Mouse (Mus musculus) layer of hippocampus, postnatal 10 days (tissue): ENCODE measurements around the gene Tctex1d1. TPM values are rescaled to one million over a fixed set of nuclear protein-coding genes. Genes with fewer than 3 reads are reported as not detected.
A peak's percentile ranks its signal among the peaks of the same experiment; 100 is the strongest.

Experiments used
- DNase-seq, 2 experiments: peaks; one replicate each; pipeline ENCODE4 v3.0.0; 2021; ENCODE audit warnings: low spot score in 2 of 2
- total RNA-seq, 2 experiments: library from RNA; stranded (reverse); gene quantifications; 2 replicates each; pipeline ENCODE4 v1.2.3; 2021

Tctex1d1 gene
- total RNA-seq, 2 experiments from 2014 or later, result 1.1 to 1.3 TPM

DNA sequence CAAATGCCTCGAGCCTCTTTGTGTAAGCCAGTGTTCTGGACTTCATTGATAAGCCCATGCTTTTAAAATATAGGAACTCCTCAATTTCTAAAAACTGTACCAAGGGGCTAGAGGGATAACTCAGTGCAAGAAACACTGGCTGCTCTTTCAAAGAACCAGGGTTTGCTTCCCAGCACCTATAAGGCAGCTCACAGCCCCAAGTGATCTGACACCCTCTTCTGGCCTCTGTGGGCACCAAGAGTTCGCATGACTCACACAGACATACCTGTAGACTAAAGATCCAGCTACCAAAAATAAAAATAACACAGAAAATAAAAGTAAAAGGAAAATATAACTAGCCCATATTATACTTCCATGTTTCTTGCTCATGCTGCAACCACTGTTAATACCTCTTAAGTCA, 9.3 kb downstream of the Tctex1d1 start:
- DNase-seq, result no peak

DNA sequence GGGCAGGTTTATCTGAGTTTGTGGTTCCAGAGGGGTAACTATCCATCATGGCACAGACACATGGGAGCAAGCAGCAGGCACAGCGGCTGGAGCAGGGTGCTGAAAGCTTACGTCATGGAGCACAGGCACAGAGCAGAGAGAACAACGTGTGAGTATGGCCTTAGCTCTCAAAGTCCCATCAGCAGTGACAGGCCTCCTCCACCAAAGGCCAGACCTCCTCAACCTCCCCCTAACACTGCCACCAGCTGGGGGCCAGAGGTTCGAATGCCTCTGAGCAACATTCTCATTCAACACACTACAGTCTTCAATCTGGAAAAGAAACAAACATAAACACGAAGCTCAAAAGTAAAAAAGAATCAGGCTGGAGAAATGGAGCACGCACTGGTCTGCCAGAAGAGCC, 10.1 kb downstream of the Tctex1d1 start:
- no peak for DNase-seq

DNA sequence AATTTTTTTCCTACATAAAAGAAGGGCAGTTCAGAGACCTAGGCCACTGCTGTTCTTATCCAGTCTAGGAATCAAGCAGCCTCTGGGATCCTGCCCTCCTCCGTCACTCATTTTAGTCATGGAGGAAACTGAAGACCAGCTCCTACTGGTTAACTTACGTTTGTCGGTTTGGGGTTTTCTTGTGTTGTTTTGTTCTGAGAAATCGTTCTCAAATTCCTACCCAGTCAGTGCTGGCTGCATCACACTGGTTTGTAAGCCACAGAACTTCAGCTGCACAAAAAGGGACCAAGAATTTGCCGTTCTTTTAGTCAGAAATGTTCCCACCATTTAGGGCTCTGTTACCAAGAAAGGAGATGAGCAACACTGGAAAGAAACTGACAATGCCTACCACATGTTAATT, 11.0 kb downstream of the Tctex1d1 start:
- no peak for DNase-seq

DNA sequence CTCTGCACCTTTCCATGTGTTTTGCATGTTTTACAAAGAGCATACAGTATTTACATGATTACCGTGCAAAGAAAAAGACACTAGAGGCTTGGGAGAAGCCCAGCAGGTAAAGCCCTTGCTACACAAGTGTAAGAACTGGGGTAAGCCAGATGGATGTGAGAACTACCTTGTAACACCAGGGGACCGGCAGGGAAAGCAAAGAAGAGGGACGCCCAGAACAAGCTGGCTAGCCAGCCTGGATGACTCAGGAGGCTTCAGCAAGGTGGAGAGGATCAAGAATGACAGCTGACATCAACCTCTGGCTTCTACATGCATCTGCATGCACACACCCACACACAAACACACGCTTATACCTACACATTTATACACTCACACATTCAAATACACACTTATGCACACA, 11.6 kb downstream of the Tctex1d1 start:
- DNase-seq, result no peak

DNA sequence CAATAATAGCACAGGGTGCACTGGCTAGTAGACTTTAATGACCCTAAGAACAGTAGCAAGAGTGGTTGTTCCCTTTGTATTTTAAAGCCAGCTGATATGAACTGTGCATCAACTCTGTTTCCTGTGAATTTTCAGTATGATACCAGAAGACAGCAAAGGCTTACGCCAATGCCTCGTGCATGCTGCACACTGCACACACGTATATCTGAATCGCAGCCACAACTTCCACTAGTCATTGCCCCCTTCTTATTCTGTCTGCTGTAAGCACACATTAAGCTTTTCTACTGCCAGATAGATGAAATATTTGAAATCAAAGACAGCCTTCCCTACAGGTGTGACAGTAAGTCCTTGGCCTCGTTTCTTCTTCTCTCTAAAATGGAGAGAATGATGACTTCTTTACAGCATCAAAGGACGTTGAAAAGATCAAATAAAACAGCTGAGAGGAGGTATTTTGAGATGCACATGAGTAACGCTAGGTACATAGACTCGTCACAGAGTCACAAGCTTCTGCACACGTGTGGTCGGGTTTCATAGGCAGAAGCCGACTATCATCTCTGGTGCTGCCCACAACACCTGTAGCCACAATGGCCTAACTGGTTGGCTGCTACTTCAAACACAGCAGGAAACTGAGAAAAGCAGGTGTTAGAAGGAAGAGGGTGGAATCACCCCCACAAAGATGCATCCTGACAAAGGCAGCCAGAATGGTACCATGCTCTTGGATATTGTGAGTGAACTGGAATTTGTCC, 12.4 kb downstream of the Tctex1d1 start:
- DNase-seq, result no peak

DNA sequence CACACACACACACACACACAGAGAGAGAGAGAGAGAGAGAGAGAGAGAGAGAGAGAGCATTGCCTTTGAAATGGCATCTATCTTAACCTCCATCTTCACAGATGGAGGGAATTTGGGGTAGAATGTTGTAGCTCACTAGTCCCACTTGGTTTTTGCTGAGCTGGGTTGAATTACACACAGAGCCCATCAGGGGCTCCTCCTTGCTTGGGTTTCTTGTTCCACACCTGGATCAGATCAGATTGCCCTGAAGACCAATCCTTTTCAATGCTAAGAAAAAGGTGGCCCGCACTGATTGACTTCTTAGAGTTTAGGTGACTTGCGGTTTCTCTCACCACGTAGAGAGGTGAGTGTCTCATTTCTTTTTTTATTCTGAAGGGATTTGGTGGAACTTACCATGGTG, 13.3 kb downstream of the Tctex1d1 start:
- no peak for DNase-seq

DNA sequence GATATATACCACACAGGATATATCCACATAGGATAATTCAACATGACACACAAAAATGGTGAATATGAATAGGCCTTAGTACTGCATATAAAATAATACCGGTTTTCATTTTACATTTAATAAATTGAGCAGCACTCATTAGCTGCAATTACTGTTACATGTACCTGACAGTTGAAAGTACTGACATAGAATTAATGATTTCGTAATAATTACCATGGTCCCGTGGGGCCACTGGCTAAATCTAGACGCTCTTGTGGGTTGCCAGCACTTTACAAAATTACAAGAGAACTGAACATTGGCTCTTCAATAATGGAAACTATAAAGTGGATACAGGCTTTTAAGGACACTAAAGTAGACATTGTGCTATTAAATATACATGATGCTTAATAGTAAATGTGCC, 26.3 kb downstream of the Tctex1d1 start:
- no peak for DNase-seq

DNA sequence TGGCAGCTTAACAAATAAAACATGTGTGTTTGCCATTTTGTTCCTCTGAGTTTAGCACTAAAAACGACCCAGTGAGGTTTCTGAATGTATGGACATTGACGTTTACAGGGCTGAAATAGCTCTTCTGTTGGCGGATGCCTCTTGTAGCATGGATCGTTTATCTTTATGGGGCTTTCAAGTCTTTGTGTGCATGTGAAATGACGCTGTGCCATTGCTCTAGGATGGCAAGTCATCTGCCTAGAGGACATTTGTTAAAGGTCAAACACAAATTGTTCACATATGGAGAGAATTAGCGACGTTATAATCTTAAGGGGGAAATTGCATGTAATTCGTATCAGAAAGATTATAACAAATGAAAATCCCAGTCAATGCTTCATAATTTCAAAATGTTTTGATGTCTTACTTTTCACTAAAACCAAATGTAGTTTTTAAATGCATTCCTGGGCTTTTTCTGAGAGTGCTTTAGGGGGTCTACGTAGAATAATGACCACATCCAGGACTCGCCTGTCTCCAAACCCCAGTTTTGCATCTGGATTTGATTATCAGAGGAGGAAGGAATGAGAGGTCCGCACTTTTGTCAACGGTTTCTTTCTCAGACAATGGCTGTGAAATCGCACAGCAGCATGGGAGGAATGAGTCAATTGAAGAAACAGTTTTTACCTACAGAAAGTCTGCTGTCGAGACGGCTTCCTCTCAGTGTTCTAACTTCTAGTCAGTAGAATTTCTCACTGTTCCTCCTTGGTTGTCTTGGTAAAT, 27.0 kb downstream of the Tctex1d1 start:
- no peak for DNase-seq

DNA sequence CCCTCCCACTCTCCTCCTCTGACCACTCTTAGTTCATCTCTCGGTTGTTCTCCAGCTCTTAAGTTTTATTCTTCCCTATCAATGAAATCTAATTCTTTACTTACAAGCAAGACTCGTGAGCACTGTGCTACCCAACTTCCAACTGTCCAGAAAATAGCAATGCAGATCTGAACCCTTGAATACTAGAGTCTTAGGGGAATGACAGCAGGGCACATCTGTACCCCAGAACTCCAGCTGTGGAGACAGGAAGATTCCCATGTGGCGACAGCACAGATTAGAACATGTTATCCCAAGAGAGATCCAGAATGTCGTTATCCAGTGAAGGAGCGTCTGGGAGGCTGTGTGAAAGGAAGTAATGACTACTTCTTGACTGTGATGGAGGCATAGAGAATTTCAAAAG, 27.9 kb downstream of the Tctex1d1 start:
- DNase-seq, result no peak

DNA sequence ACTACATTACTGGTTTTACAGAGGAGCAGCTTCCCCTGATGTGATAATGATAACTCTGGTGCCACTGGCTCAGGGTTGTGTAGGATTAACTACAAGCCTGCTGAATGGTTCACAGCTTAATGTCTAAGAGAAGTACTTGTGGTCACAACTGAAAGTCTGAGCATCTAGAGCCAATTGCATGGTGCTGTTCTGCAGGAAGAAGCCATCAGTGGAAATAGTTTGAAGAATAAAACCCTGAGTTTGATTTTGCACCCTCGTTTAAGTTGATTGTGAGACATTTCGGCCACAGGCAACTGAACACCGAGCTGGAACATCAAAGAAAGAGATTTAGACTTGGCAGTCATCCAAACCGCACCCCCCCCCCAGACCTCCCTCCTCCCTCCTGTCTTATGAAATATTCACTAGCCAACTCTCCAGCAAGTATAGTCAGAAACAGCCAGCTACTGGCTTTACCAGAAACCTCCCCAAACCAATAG, 28.6 kb downstream of the Tctex1d1 start:
- no peak for DNase-seq

DNA sequence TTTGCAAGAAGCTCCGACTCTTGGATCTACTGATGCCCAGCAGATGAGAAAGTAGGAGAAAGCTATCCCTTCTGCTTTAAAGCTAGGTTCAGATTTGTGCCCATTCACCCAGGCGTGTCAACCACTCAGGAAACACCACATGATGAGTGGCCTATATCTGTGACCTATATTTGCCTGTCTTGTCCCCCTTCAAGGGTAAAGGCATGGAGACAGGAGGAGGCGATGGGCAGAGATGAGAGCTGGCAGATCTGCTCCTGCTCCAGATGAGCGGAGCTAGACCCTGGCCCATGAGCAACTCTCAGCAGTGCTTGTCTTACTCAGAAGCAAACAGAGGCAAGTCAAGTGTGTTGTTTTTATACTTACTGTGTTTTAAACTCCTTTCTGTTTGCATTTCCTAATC, 32.3 kb downstream of the Tctex1d1 start:
- no peak for DNase-seq

DNA sequence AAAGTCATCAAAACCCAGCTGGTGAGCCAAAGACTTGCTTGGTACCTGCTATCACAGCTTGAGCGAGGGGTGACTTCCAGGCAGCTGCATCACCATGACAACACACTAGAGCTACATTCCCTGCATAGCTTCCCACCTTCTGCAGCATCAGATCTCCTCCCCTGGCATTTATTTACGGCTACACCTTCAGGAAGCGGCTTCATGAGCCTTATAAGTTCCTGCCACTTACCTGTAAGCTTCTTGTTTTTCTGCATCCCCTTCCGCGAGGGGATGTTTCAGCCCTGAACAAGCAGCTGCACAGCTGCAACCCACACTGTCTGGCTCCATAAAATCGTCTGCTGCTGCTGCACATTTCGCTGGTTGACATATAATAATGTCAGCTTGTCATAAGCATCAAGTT, 33.4 kb downstream of the Tctex1d1 start:
- DNase-seq, result no peak

DNA sequence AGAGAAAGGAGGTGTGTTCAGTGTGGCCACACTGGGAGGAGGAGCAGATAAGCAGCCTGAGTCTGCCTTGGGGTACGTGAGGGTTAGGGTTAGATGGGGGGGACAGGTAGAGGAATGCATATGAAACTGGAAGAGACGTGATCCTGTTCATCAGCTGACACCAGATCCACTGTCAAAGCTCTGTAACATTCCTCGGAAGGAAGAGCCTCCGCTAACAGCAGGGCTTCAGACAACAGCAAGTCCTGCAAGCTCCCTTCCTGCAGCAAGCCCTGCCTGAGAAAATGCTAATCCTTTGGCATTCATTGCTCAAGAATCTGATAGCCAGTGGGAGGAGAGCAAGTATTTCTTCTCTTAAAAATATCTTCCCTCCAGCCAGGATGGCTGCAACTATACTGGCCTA, 35.1 kb downstream of the Tctex1d1 start:
- DNase-seq, result no peak

DNA sequence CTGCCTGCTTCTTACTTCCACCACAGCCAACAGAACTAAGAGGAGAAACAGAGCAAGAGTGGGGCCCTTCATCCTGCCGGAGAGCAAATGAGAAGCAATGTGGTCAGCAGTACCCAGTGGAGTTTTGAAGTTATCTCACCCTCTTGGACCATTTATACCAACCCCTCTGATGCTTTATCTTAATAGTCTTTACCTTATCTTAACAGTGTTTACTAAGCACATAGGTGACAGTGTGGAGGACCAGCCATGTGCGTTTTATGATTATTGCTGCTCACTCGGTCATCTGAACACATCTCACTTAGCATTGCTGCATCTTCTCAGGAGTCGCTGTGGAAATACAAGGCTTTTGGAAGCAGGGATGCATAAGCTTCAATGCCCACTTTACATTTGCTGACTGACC, 48.2 kb downstream of the Tctex1d1 start, which contains the start of gene Insl5:
Insl5 (minus strand) TSS at position 222 of the 400 bp plus-strand sequence.
- no peak for DNase-seq

DNA sequence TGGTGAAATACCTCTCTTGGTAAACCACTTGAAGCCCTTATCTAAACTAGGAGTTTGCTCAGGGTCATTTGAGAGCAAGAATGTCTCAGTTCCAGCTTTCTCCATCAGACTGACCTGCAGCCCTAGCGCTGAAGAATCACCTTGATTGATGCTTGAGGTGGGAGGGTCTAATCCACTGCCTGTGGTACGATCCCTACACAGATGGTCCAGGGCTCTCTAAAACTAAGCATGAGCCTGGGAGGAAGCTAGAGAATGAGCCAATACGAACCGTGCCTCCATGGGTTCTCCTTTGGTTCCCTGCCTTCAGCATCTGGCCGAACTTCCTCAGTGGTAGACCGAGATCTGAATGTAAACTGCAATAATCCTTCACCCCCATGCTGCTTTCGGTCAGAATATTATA, 49.3 kb downstream of the Tctex1d1 start:
- DNase-seq, result no peak

DNA sequence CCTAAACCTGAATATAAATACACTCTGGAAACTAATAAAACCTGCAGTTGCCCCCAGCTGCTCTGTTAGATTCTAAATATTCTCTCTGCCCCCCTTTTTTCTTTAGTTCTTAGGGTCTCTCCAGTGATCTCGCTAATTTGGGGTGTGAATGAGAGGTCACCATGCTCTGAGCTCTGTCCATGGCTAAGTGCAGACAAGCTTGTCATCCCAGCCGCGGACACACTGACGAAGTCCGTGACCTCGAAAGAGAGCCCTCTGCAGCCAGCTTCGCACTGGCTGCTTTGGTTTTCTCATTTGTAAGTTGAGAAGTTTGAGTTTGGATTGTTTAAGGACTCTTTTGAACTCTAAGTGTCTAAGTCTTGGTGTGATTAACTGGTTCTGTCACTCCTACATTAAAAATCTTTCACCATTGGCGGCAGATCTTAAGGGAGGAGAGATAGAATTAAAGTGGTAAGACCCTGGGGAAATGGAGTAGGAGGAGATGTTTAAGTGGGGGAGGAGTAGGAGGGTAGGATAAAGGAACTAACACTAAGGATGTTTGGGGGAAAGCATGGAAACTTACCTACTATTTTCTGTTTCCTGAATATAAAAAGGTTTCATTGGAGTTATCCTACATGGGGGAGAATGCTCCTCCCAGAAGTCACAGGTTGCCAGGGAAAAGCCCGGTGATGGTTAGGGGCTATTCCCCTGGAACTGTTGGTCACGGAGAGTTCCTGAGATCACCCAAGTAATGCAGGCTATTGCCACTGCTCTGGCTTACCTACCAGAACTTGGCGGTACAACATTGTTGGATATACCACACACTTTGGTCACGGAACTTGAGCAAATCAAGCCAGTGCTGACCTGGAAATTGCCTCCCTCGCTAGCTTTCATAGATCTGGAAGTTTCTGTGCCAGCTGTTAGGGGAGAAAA, 50.0 kb downstream of the Tctex1d1 start:
- no peak for DNase-seq

DNA sequence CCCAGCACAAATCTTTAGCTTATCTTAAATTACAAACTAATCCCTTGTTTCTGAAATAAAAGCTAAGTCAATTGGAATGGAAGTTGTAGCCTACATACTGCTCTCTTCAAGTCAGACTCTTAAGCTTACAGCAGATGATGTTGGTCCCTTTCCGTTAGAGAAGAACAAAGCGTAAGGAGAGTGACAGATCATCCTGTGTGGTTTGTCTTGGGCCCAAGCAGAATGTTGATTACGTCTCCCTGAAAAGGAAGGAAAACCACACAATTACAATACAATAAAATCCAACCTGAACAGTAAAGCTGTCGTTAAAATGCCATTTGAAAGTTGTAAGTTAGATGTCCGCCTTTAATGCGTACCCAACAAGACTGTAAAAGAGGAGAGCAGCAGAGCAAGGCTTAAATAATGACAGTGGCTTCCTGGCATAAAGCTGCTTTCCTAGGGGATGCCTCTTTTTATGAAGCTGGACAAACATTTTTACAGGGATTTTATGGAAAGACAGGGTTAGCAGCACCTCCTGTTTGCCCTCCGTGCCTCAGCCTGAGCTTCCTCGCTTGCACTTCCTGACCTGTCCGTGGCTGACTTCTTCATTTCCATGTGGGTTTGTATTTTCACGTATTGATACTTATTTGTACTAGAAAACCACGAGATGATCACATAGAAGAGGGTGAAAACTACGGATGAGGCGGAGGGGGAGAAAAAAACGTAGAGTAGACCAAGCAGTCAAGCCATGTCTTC, 60.9 kb downstream of the Tctex1d1 start:
- DNase-seq, result no peak

DNA sequence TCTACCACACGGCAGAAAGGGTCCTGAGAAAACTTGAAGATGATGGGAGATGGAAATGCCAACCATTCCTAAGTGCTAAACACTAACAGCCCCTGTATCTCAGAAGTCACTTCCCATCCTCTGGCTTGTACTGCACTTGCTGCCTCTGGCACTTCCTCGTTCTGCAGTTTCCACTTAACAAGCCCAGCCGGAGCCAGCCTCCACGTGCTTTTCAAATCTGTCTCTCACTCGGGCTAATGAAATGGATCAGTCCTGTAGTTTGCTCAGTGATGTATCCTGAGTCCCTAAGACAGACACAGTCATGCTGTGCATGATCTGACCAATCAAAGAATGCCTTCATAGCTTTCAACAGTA, 61.4 kb downstream of the Tctex1d1 start:
- no peak for DNase-seq

DNA sequence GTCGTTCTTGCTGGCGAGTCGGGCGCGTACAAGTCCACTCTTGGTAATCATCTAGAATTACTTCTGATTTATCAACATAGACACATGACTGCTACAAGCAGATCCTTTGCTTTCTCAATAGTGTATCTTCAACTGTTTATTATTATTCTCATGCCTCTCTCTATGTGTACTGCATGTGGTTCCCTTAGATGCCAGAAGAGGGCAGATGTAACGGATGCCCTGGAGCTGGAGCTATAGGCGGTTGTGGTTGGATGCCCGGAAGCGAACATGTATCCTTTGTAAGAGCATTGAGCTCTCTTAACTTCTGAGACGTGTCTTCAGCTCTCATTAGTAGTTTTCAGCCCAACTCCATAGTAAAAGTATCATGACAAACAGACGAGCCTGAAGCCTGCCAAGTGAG, 64.6 kb downstream of the Tctex1d1 start:
- DNase-seq, result no peak

DNA sequence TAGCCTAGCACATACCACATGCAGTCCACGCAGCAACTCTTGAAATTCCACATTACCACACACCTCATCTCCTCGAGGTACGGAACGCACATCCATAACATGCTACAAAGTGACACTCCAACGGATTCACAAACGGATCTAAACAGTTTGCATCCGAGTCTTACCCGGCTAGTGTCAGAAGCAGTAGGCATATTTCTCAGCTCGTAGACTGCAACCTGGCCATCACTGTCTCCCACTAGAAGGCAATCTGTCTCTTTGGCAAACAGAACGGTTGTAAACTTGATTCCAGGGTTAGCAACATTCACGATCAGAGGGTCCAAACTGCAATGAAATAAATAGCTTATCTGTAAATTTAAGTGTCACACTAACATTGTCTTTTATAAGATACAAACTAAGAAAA, 69.6 kb downstream of the Tctex1d1 start:
- DNase-seq, result peak in 1 of 2 experiments; percentile 4
